Mouse (Mus musculus): ENCODE measurements around the gene Vav1. TPM values are rescaled to one million over a fixed set of nuclear protein-coding genes. Genes with fewer than 3 reads are reported as not detected.

Gene Vav1
- polyA plus RNA-seq, 1 experiment from 2014 or later = 1.8 TPM

DNA sequence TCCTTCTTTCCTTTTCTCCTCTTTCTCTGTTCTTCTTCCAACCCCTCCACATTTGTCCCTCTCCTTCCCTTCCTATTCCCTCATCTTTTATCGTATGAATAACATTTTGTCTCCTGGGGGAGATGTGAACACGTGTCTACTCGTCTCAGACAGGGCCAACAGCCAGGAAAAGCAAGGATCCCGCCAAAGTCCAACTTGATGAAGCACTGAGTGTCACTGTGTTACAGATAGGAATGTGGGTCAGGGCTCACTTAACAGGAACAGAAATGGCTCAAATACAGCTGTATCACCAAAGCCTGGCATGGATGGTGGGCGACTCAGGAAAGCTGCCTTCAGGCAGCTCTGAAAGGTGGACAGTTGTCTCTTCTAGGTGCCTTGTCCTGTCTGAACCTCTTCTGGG, 10.4 kb downstream of the Vav1 start:
- Histone ChIP-seq H3K9me3 (no peaks in the 10 kb centered on the region), H3K36me3 (no peaks in the 10 kb centered on the region), H3K27ac (replicated peaks) (no peak overlapping the region), H3K4me2 (no peak overlapping the region), H3K4me1 (replicated peaks) (no peaks in the 10 kb centered on the region), H3K4me3 (no peak overlapping the region), H3K27me3 (no peaks in the 10 kb centered on the region), H3K9ac (no peak overlapping the region)
- ATAC-seq (ENCODE audit: low FRiP score, low read depth) = no peak
- 87% methylated on average over 5 of the region's 5 CpGs for WGBS

DNA sequence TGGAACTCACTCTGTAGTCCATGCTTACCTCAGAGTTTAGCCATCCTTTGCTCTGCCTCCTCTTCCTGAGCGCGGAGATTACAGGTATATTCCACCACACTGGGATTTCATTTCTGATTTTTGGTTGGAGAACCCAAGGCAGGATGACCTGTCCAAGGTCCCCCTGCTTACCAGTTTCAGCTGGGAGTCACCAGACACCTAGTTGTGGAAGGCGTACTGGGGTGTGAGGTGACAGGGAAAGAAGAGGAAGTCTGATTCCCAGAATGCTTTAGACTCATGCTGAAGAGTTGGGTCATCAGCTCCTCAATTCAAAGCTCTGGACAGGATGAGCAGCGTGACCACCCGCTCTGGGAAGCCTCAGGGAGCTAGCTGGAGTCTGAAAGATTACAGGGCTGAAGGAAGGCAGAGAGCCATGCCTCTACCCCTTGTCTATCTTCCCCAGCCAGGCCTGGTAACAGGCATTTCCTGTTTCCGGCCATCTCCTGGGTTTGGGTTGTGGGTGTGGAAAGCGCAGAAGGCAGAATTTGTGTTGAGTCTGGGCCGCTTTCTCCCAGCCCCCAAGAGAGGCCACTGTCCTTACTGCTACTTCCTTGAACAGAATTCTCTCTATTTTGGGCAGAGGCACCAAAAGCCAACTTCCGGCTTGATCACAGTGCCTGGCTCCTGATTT, 11.2 kb downstream of the Vav1 start:
- no peaks in the 10 kb centered on the region for H3K4me1 ChIP-seq (replicated peaks)
- ATAC-seq (ENCODE audit: low FRiP score, low read depth) = no peak
- H3K27me3 ChIP-seq = no peaks in the 10 kb centered on the region
- H3K9ac ChIP-seq = no peak overlapping the region
- 88% methylated on average over 9 of the region's 9 CpGs for WGBS
- no peak overlapping the region for H3K4me3 ChIP-seq
- no peaks in the 10 kb centered on the region for H3K9me3 ChIP-seq
- H3K4me2 ChIP-seq = no peak overlapping the region
- no peak overlapping the region for H3K27ac ChIP-seq (replicated peaks)
- H3K36me3 ChIP-seq = no peaks in the 10 kb centered on the region

DNA sequence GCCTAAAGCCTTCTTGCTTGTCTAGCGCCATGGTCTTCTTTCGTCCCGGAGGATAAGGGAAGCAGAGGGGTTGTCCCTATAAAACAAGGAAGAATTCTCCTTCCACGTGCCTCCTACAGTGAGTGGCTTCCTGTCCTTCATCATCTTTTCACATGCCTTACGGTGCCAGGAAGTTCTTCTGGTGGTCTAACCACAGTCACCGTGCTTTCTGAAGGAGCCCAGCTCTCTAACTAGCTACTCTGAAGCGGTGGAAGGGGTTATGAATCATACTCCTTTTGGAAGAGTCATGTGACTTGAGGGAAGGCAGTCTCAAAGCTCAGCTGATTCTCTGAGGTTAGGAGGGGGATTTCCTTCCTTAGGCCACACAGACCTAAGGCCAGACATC, 11.8 kb downstream of the Vav1 start:
- Histone ChIP-seq H3K4me2 (no peak overlapping the region), H3K27me3 (no peaks in the 10 kb centered on the region), H3K36me3 (no peaks in the 10 kb centered on the region), H3K4me3 (no peak overlapping the region), H3K9me3 (no peaks in the 10 kb centered on the region), H3K9ac (no peak overlapping the region), H3K27ac (replicated peaks) (no peak overlapping the region), H3K4me1 (replicated peaks) (no peaks in the 10 kb centered on the region)
- 92% methylated on average over 7 of the region's 7 CpGs for WGBS
- no peak for ATAC-seq (ENCODE audit: low FRiP score, low read depth)

DNA sequence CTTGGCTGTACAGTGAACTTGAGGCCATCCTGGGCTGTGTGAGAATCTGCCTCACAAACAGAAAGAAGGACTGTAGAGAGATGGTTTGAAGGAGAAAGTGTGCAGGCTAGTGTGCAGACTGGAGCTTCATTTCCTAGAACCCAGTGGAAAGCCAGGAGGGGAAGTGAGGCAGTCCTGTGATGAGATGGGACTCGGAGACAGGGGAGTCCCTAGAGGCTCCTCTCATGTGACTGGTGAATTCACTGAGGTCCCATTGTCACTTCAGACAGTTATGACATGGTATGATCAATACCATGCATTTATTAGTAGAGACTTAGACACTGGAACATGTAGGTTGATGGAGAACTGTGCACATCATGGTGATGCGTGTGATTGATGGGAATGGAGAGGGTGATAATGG, 13.4 kb downstream of the Vav1 start:
- H3K27me3 ChIP-seq = no peaks in the 10 kb centered on the region
- no peak overlapping the region for H3K4me3 ChIP-seq
- no peak overlapping the region for H3K4me2 ChIP-seq
- WGBS = 95% methylated on average over 2 of the region's 2 CpGs
- no peaks in the 10 kb centered on the region for H3K4me1 ChIP-seq (replicated peaks)
- H3K9me3 ChIP-seq = no peaks in the 10 kb centered on the region
- no peak overlapping the region for H3K9ac ChIP-seq
- H3K36me3 ChIP-seq = no peaks in the 10 kb centered on the region
- no peak for ATAC-seq (ENCODE audit: low FRiP score, low read depth)
- H3K27ac ChIP-seq (replicated peaks) = no peak overlapping the region

DNA sequence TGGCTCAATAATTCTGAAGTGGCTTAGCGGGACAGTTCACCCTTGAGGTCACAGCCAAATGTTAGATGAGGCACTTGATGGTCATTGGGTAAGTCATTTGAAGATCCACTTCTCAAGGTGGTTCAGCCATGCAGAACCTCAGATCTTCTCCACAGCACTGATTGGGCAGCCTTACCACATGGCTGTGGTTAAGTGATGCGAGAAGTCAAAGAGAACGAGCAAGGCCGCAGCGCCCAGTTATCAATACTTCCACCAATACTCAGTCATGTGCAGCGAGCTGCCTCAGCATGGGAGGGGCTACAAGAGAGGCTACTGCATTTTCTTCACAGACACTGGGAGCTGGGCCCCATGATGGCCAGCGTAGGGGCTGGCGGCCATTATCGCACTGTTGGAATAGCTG, 14.1 kb downstream of the Vav1 start:
- Histone ChIP-seq H3K4me1 (replicated peaks) (no peaks in the 10 kb centered on the region), H3K36me3 (no peaks in the 10 kb centered on the region), H3K9ac (no peak overlapping the region), H3K27me3 (no peaks in the 10 kb centered on the region), H3K4me3 (no peak overlapping the region), H3K9me3 (no peaks in the 10 kb centered on the region), H3K27ac (replicated peaks) (no peak overlapping the region), H3K4me2 (no peak overlapping the region)
- WGBS = 93% methylated on average over 9 of the region's 9 CpGs
- ATAC-seq (ENCODE audit: low FRiP score, low read depth) = no peak

DNA sequence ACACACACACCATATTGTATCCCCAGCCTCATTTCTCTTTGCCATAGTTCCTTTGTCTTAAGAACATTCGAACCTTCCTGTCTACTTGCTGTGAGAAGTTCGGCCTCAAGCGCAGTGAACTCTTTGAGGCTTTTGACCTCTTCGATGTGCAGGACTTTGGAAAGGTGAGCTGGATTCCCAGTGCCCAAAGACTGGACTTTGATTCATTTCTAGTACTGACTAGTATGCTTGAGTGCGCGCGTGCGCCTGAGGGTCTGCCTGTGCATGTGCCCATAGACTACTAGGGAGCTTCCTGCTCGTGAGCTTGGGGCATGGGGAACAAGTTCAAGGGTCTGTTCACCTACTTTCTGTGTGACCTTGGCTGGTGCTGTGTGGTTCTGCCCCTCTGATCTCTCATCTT, 17.0 kb downstream of the Vav1 start:
- no peak overlapping the region for H3K4me3 ChIP-seq
- H3K4me2 ChIP-seq = no peak overlapping the region
- WGBS = 92% methylated on average over 9 of the region's 9 CpGs
- H3K36me3 ChIP-seq = no peaks in the 10 kb centered on the region
- no peaks in the 10 kb centered on the region for H3K9me3 ChIP-seq
- H3K27me3 ChIP-seq = no peaks in the 10 kb centered on the region
- no peak overlapping the region for H3K9ac ChIP-seq
- no peak for ATAC-seq (ENCODE audit: low FRiP score, low read depth)
- H3K27ac ChIP-seq (replicated peaks) = no peak overlapping the region
- H3K4me1 ChIP-seq (replicated peaks) = no peaks in the 10 kb centered on the region

DNA sequence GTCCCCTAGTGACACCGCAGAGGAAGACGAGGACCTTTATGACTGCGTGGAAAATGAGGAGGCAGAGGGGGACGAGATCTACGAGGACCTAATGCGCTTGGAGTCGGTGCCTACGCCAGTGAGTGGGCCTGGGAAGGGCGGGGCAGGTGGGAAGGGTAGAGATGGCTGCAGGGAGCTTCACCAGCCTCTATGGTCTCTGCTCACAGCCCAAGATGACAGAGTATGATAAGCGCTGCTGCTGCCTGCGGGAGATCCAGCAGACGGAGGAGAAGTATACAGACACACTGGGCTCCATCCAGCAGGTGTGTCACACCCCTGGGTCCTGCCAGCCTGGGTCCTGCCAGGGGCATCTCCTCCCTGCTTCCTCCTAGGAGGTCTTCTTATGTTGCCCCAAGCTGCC, 18.1 kb downstream of the Vav1 start:
- ATAC-seq (ENCODE audit: low FRiP score, low read depth) = no peak
- no peak overlapping the region for H3K4me3 ChIP-seq
- no peak overlapping the region for H3K9ac ChIP-seq
- no peak overlapping the region for H3K4me2 ChIP-seq
- WGBS = 94% methylated on average over 12 of the region's 12 CpGs
- no peak overlapping the region for H3K27ac ChIP-seq (replicated peaks)
- H3K4me1 ChIP-seq (replicated peaks) = no peaks in the 10 kb centered on the region
- H3K36me3 ChIP-seq = no peaks in the 10 kb centered on the region
- no peaks in the 10 kb centered on the region for H3K9me3 ChIP-seq
- no peaks in the 10 kb centered on the region for H3K27me3 ChIP-seq

DNA sequence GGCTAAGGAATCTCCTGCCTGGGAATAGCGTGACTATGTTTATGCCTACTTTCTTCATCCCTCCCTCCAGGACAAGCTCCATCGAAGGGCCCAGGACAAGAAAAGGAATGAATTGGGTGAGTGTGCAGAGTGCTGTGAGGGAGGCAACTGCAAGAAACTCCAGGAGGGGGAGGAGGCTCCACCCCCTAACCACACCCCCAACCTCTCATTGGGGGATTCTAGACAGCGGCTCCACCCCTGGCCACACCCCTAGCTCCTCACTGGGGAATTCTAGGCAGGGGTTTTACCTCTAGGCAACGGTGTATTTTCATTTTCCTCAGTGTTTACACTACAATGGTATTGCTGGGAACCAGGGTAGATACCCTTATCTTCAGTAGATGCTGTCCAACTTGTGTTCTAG, 26.7 kb downstream of the Vav1 start:
- Histone ChIP-seq H3K9me3 (no peaks in the 10 kb centered on the region), H3K27ac (replicated peaks) (no peak overlapping the region), H3K36me3 (no peaks in the 10 kb centered on the region), H3K4me1 (replicated peaks) (no peaks in the 10 kb centered on the region), H3K4me2 (no peak overlapping the region), H3K27me3 (no peaks in the 10 kb centered on the region), H3K4me3 (no peak overlapping the region), H3K9ac (no peak overlapping the region)
- no peak for ATAC-seq (ENCODE audit: low FRiP score, low read depth)
- WGBS = 66% methylated on average over 4 of the region's 4 CpGs

DNA sequence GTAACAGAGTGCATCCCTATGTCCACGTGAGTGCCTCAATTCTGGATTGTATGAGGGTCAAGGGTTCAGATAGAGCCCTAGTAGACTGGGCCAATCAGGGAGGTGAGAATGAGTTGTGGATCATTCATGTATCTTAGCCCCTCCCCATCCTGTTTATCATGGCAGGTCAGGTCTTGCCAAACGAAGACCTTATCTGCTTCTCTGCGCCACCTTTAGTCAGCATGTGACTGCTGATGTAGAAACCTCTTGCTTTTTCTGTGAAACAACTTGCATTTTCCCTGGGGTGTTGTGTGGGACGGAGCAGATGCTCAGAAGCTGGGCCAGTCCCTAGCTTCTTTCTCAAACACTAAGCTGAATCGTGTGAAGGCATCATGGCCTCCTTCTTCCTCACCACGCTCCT, 28.2 kb downstream of the Vav1 start:
- H3K27me3 ChIP-seq = no peaks in the 10 kb centered on the region
- no peak overlapping the region for H3K27ac ChIP-seq (replicated peaks)
- ATAC-seq (ENCODE audit: low FRiP score, low read depth) = no peak
- no peak overlapping the region for H3K9ac ChIP-seq
- H3K4me3 ChIP-seq = no peak overlapping the region
- no peaks in the 10 kb centered on the region for H3K36me3 ChIP-seq
- H3K4me2 ChIP-seq = no peak overlapping the region
- no peaks in the 10 kb centered on the region for H3K4me1 ChIP-seq (replicated peaks)
- 83% methylated on average over 6 of the region's 6 CpGs for WGBS
- H3K9me3 ChIP-seq = no peaks in the 10 kb centered on the region

DNA sequence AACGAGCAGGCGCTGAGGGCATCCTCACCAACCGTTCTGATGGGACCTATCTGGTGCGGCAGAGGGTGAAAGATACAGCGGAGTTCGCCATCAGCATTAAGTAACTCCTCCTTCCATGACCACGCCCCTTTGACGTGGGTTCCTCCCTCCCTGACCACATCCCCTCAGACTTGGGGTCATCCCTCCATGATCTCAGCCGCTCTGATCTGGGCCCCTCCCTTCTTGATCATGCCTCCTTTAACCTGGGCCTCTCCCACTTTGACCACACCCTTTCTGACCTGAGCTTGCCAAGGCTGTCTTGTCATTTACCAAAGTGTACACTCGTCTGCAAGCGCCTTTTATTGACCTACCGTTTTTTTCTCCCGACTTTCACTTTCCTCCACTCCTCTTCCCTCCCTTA, 32.9 kb downstream of the Vav1 start:
- no peak overlapping the region for H3K9ac ChIP-seq
- no peaks in the 10 kb centered on the region for H3K36me3 ChIP-seq
- H3K4me3 ChIP-seq = no peak overlapping the region
- H3K4me1 ChIP-seq (replicated peaks) = no peaks in the 10 kb centered on the region
- no peak overlapping the region for H3K27ac ChIP-seq (replicated peaks)
- WGBS = 36% methylated on average over 13 of the region's 13 CpGs
- no peaks in the 10 kb centered on the region for H3K27me3 ChIP-seq
- no peak for ATAC-seq (ENCODE audit: low FRiP score, low read depth)
- no peaks in the 10 kb centered on the region for H3K9me3 ChIP-seq
- H3K4me2 ChIP-seq = no peak overlapping the region

DNA sequence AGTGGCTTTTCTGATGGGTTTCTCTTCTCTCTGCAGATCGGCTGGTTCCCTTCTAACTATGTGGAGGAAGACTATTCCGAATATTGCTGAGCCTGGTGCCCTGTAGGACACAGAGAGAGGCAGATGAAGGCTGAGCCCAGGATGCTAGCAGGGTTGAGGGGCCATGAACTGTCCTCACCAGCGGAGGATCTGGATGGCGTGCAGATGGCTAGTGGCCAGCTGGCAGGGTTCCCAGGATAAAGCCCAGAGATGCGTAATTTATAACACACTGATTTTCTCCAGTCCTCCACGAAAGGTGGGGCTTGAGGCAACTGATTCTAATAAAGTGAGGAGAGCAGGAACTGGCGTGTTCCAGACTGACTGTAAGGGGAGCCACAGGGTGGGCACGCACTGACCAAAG, 48.7 kb downstream of the Vav1 start:
- 0 out of 2 replicates have a peak, but pooled peaks have one; percentile 16 for ATAC-seq (ENCODE audit: low FRiP score, low read depth)
- Histone ChIP-seq H3K4me1 (replicated peaks) (no peaks in the 10 kb centered on the region), H3K4me2 (no peak overlapping the region), H3K36me3 (no peaks in the 10 kb centered on the region), H3K9ac (no peak overlapping the region), H3K27ac (replicated peaks) (no peak overlapping the region), H3K27me3 (no peaks in the 10 kb centered on the region), H3K9me3 (no peaks in the 10 kb centered on the region), H3K4me3 (no peak overlapping the region)
- 59% methylated on average over 8 of the region's 8 CpGs for WGBS

DNA sequence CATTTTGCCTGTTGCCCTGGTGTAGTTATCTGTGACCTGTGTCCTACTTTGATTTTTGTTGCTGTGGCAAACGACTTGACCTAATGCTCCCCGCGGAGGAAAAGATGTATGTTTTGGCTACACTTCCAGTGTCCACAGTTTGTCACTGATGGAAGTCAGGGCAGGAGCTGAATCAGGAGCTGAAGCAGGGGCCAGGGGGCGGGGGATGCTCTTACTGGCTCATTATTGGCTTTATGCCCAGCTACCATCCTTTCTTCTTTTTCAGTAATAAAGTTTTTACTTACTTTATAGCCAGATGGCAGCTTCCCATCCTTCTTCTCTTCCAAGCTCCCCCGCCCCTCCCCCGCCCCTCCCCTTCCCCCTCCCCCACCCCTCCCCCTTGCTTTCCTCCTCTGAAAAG, 50.0 kb downstream of the Vav1 start:
- no peak for ATAC-seq (ENCODE audit: low FRiP score, low read depth)
- 50% methylated on average over 5 of the region's 6 CpGs for WGBS
- H3K4me2 ChIP-seq = no peak overlapping the region

DNA sequence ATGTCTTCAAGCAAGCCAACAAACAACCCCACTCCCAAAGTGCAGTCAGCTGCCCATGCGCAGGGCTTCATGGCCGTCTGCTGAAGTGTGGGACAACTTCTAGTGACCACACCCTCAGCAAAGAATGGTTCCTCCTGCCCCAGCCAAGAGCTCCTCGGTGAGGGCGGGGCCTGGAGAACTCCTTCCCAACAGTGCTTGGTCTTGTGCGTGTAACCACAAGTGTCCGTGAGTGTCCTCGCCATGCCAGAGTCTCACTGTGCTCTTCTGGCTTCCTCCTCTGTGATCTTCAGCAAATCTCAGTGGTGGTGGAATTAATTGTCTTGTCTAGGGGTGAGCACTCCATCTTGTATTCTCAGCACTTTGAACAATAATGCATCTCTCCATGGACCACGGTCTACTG, 52.1 kb downstream of the Vav1 start:
- Histone ChIP-seq H3K36me3 (no peaks in the 10 kb centered on the region), H3K4me1 (replicated peaks) (0 out of 2 replicates have a peak, but pooled peaks cover 4% of the 10 kb centered on the region), H3K9me3 (no peaks in the 10 kb centered on the region), H3K27ac (replicated peaks) (no peak overlapping the region), H3K27me3 (no peaks in the 10 kb centered on the region), H3K9ac (no peak overlapping the region), H3K4me2 (no peak overlapping the region), H3K4me3 (no peak overlapping the region)
- no peak for ATAC-seq (ENCODE audit: low FRiP score, low read depth)
- WGBS = 90% methylated on average over 8 of the region's 8 CpGs

More for the DNA sequence above, 50.0 kb downstream of the Vav1 start:
- H3K9ac ChIP-seq = no peak overlapping the region
- H3K4me3 ChIP-seq = no peak overlapping the region
- no peak overlapping the region for H3K27ac ChIP-seq (replicated peaks)
- H3K27me3 ChIP-seq = no peaks in the 10 kb centered on the region
- H3K4me1 ChIP-seq (replicated peaks) = no peaks in the 10 kb centered on the region
- H3K9me3 ChIP-seq = no peaks in the 10 kb centered on the region
- H3K36me3 ChIP-seq = no peaks in the 10 kb centered on the region
